Mouse (Mus musculus) thymus, adult 18-20 months (tissue): ENCODE data around the gene Tpcn1.
A peak's percentile ranks its signal among the peaks of the same experiment; 100 is the strongest.

Source experiments
- DNase-seq, 2 experiments: peaks; one replicate each; pipeline ENCODE4 v3.0.0; 2022; ENCODE audit warnings: mixed read lengths in 2 of 2

The Tpcn1 gene

GRCm38 (mm10) chr5:120577935-120578441, 10.5 kb downstream of the Tpcn1 start:
- DNase-seq = peak; percentile 62 to 74

DNA sequence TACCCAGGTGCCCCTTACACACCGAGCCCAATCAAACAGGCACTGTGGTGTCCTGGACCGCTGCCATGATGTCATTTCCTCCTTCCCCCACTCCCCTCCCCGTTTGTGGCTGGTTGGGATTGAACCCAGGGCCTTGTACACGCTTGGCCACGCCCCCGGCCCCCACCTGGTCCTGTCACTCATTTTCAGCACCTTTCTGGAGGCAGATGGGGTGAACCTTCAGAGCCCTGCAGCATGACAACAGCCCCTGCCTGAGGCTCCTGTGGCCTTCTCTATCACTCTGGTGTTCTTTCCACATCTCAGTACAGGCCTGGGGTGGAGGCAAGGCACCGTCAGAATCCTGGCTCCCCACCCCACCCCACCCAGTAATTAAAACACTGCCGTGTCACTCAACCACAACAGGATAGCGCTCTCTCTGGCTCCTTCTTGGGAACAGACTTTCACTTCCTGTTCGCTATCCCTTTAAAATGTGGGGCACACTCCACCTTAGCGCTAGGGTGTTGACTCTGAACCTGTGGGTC, 11.6 kb downstream of the Tpcn1 start:
- DNase-seq = peak in 1 of 2 experiments; percentile 64

DNA sequence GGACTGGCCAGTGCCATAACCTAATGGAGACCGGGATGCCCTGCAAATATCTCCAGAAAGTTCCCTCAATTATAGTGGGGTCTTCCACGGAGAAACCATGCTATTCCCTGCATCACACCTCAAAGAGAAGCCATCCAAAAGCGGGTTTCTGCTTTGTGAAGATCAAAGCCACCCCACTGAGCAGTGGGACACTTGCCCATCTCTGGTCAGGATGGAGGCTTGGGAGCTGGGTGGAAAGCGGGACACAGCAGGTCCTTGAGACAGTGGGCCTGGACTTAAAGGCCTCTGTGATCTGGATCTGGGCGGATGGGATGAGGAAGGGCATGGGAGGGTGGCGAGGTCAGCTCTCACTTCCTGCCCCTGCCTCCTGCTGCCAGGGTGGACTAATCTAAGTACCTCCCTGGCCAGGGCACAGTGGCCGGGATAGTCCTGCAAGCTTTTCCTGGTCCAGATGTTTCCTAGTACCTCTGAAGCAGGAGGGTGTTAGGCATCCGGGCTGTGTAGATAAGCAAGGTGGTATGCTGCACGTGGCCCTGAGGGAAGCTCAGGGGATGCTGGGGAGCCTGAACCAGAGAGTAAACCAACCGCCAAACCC, 13.9 kb downstream of the Tpcn1 start:
- DNase-seq = no peak

DNA sequence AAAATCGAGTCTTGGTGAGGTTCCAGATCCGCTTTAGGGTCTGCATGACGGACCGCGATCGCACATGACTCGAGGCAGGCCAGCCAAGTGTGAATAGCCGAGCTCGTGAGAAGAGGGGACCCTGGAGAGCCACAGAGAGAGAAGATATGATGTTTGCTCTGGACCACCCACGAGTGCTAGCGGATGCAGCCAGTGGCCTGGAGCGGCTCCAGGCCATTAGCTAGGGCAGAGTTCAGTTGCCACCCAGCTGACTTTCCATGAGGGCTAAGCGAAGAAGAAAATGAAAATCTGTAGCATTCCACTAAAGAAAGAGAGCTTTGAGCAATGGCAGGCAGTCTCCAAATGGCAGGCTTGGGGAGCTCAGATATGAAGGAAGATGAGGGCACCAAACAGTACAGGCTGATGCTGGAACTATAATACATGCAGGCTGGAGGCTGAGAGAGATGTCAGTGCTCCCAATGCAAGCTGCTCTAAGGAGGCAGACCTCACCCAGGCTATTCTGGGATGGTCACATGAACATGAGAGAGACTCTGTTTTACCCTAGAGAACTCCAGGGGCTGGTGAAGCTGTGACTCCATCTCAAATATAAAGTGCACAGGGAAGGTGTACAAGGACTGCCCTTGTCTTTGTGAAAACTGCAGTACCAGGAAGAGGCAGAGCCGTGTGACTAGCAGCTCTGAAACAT, 17.3 kb downstream of the Tpcn1 start:
- no peak for DNase-seq

DNA sequence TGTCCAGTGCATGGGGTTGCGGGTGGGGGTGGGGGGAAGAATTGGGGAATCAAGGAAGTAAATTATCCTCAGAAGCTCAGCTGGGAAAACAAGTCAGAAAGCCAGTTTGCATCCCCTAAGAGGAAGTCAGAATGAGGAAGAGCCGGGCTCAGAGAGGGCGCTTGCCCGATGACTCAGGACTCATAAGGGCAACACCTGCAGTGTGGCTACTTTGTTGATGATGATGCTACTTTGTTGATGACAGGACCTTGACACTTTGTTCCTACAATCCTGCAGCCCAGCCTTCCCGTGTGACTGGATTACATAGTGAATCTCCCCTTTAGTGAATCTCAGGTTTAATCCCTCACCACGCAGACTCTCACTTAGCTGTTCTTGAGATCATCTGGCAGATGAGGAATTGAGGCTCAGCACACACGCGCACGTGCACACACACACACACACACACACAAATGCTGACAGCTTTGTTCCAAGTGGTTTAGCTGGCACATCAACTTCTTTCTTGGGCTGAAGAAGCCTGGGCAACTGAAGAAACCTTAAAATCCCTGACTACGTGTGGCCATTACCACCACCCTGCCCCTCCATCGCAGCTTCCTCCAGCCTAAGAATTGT, 18.1 kb downstream of the Tpcn1 start:
- no peak for DNase-seq

- no peak for DNase-seq
These were observed 18.7 kb downstream of the Tpcn1 start for GRCm38 (mm10) chr5:120569791-120570190.

DNA sequence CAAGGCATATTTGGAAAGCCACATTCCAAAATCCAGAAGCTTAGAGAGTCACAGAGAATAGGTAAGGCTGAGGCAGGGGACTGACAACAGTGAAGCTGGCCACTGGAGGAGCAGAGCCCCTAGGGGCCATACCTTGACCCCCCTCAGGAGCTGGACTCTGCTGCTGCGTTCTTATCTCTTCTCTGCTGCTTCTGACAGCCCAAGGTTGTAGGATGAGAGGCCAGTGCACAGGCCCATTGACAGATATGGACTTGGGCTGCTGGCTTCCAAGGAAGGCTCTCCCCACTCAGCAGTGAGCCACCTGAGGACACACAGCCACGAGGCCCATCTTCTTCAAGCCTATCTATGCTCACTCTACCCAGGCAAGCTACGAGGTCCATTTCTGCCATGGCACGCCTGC, 19.5 kb downstream of the Tpcn1 start:
- DNase-seq = no peak

- no peak for DNase-seq
These were observed 20.1 kb downstream of the Tpcn1 start for GRCm38 (mm10) chr5:120568336-120568768.

GRCm38 (mm10) chr5:120567761-120568211, 20.7 kb downstream of the Tpcn1 start:
- DNase-seq = no peak

DNA sequence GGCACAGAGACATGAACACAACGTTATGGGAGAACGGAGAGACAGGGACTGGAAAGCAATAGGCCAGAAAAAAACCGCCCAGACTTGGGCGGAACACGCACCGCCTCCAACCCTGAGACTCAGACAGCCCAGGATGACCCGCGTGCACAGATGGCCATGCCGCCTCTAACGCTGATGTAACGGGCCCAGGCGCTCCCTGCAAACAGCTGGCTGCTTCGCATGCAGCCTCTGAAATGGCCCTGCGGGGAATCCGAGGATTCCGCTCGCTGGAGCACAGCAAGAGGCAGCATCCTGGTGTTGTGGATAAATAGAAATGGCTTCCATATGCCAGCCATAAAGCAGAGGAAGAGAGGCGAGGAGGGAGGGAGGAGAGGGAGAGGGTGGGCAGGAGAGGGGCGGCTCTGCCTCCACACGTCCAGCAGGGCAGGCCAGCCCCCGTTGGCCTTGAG, 21.2 kb downstream of the Tpcn1 start:
- no peak for DNase-seq

DNA sequence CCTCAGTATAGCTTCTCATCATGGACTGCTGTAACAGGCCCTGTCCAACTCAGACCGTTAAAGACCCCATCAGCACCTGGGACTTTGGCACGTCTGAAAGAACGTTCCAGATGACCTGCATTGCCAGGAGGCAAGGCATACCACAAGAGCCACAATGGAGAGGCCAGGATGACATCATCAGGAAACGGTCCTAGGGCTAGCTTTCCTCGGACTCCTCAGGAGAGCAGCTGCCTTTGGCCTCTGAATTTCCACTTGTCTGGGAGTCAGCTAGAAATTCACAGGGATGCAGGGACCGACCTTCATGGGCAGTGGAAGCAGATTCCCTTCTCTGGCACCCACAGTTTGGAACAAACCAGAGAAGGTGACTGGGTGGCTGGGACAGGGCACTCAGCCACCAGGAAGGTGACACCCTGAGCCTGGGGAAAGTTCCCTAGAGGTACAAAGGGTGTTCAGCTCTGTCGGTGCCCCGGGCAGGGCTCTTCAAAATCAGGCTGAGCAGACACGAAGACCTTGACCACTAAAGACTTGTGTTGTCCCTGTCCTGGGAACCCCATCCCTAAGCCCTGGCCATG, 21.7 kb downstream of the Tpcn1 start:
- DNase-seq = no peak

GRCm38 (mm10) chr5:120566101-120566500, 22.4 kb downstream of the Tpcn1 start:
- no peak for DNase-seq

GRCm38 (mm10) chr5:120565171-120565905, 23.1 kb downstream of the Tpcn1 start:
- no peak for DNase-seq

GRCm38 (mm10) chr5:120563914-120564311, 24.6 kb downstream of the Tpcn1 start:
- DNase-seq = no peak

- no peak for DNase-seq
These were observed 25.2 kb downstream of the Tpcn1 start for GRCm38 (mm10) chr5:120562956-120563913.

GRCm38 (mm10) chr5:120560616-120561311, 27.7 kb downstream of the Tpcn1 start:
- DNase-seq = no peak

DNA sequence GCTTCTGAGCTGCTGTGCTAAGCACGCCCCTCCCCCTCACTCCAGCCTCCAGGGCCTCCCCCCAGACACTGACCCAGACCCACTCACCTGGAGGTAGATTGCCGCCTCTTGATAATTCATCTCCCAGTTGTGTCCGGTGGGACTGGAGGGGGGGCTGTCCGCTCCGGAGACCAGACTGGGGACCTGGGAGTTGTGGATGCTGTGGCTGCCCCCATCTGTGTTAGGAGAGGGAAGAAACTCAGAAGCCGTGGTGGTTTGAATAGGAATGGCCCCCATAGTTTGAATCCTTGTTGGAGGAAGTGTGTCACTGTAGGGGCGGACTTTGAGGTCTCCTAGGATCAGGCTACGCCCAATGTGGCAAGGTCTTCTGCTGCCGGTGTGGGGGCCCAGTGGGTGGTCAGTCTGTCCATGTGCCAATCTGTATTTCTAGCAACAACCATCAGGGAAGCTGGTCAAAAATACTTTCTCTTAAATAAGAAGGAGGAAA, 28.3 kb downstream of the Tpcn1 start:
- no peak for DNase-seq

- no peak for DNase-seq
These were observed 29.7 kb downstream of the Tpcn1 start for GRCm38 (mm10) chr5:120558762-120559161.

DNA sequence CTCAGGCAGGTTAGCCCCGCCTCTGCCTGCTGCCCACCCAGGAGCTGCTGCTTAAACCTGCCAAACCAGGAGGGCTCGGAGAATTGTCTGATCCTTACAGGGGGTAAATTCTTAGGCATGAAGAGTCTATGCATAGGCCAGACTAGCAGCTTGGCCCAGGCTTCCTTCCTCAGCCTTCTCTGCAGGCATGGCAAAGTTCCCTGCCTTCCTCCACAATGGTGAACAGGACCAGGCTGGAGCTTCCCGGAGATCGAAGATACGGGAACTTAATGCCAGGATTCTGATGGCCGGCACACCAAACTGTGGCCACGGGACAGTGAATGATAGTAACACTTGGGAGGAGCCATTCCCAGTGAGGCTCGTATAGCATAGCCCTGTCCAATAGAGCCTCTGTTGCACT, 30.4 kb downstream of the Tpcn1 start:
- no peak for DNase-seq

GRCm38 (mm10) chr5:120555871-120556270, 32.6 kb downstream of the Tpcn1 start:
- no peak for DNase-seq
